Mouse (Mus musculus) left cerebral cortex, adult 2 months (tissue): ENCODE results near the gene Nkx2-3. TPM values are rescaled to one million over a fixed set of nuclear protein-coding genes. Genes with fewer than 3 reads are reported as not detected.

Source experiments
- DNase-seq, 2 experiments: peaks; one replicate each; pipeline ENCODE4 v3.0.0; 2021 to 2022; ENCODE audit warnings: low spot score in 2 of 2, mixed read lengths in 1 of 2; ENCODE audit errors: extremely low spot score in 1 of 2
- H3K27ac ChIP-seq: fragments of 200-600 bp; 2 replicates; pipeline ENCODE4 v1.8.1; 2022
- H3K4me3 ChIP-seq: fragments of 200-600 bp; 2 replicates; pipeline ENCODE4 v1.8.1; 2022
- CTCF ChIP-seq: fragments of 200-600 bp; IDR thresholded peaks from 2 replicates; pipeline ENCODE4 v1.8.1; 2022; ENCODE audit warnings: antibody characterized with exemption, mild to moderate bottlenecking, moderate library complexity
- intact Hi-C: fragments of 180-260 bp; cut with DNase I; formaldehyde crosslinking; loops from one replicate; pipeline ENCODE4 v1.15.1; 2025
- total RNA-seq, 2 experiments: library from RNA; stranded (reverse); gene quantifications; 2 replicates each; pipeline ENCODE4 v1.2.3; 2021

The Nkx2-3 gene
- total RNA-seq, 2 experiments from 2014 or later: not detected

- Histone ChIP-seq H3K4me3 (no peak overlapping the region), H3K27ac (no peak overlapping the region)
- TF ChIP-seq CTCF: no peak
- intact Hi-C loops: no loop called here
- no peak for DNase-seq
Measured at GRCm38 (mm10) chr19:43598741-43599660, 13.1 kb upstream of the Nkx2-3 start.

DNA sequence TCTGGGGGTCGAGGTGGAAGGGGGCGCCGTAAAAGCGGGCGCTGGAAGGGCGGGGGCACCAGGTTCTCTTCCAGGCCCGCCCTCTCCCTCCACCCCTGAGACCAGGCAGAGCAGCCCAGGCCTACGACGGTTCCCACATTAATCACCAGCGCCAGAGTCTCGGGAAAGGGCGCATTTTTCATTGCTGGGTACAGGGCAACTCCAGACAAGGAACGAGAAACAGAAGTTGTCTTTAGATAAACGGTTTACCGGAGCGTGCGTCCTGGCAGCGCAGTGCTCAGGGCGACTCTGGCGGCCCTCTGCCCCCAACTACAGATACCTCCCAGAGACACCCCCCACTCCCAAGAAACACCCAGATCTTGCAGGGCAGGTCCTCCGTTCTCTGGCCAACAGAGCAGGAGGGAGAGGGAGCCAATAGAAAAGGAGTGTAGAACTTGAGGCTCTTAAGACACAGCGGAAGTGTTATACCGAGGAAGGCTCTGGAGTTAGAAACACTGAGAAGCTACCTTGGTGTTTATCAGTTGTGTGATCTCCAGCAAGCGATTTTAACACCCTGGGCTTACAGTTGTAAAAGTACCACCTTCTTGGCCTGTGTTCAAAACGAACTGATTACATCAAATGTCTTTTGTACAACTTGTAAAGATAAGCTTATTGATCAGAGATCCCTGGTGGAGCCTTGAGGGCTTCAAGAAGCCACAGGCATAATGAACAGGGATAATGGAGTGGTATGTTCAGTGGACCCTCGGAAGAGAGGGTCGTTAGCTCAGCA, 12.2 kb upstream of the Nkx2-3 start:
- H3K4me3 ChIP-seq: no peak overlapping the region
- DNase-seq: no peak
- intact Hi-C loops: loop anchor here (5.0 kb wide), 1 partner anchor 1237 kb away; no protein-coding TSS in a partner anchor

GRCm38 (mm10) chr19:43600545-43601331, 11.4 kb upstream of the Nkx2-3 start:
- intact Hi-C loops: loop anchor here (5.0 kb wide), 1 partner anchor 1237 kb away; no protein-coding TSS in a partner anchor
- no peak overlapping the region for H3K4me3 ChIP-seq
- no peak for DNase-seq
- no peak overlapping the region for H3K27ac ChIP-seq
- no peak for TF ChIP-seq CTCF

More for the DNA sequence above, 12.2 kb upstream of the Nkx2-3 start:
- TF ChIP-seq CTCF: no peak
- no peak overlapping the region for H3K27ac ChIP-seq

DNA sequence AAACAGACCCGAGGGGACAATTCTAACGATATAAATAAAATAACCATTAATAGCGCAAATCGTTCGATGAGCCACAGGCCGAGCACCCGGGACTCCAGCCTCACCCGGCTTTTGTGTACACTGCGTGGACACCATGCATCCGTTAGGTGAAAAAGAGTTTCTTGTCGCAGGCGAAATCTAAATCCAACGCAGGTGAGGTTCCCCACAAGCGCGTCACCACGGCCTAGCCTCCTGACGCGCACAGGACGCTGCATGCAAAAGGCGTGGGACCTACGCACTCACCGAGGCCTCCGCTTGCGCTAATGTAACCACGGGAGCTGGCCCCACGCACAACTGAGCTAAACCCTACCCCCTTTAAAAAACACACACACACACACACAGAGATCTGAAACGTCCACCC, 10.7 kb upstream of the Nkx2-3 start:
- TF ChIP-seq CTCF: no peak
- intact Hi-C loops: loop anchor here (5.0 kb wide), 1 partner anchor 1236 kb away; no protein-coding TSS in a partner anchor
- no peak overlapping the region for H3K4me3 ChIP-seq

DNA sequence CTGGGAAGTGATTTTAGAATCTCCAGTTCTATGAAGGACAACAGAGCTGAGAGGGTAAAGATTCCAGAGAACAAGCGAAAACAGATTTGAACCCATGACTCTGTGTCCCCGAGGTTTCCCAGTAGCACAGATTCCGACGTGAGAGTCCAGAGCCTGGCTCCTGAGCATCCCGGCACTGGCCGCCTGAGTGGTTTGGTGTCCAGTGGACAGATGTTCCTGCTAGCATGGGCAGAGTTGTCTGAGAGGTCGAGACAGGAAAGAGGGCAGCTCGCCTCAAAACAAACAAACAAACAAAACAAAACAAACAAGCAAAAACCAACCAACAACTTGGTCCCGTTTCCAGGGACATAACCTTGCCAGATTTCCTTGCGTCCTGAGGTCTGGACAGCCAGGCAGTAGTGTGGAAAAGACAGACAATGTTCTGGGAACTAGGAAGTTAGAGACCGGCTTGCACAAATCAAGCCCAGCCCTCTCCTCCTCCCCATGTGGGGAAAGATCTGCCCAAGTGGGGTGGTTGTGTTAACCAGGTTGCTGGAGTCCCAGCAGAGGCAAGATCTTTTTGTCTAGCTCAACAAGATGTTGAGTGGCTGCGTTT, 10.0 kb upstream of the Nkx2-3 start:
- intact Hi-C loops: loop anchor here (5.0 kb wide), 1 partner anchor 1235 kb away; no protein-coding TSS in a partner anchor
- Histone ChIP-seq H3K27ac (no peak overlapping the region), H3K4me3 (no peak overlapping the region)
- DNase-seq: no peak
- no peak for TF ChIP-seq CTCF

More for the DNA sequence above, 10.7 kb upstream of the Nkx2-3 start:
- no peak for DNase-seq
- no peak overlapping the region for H3K27ac ChIP-seq

DNA sequence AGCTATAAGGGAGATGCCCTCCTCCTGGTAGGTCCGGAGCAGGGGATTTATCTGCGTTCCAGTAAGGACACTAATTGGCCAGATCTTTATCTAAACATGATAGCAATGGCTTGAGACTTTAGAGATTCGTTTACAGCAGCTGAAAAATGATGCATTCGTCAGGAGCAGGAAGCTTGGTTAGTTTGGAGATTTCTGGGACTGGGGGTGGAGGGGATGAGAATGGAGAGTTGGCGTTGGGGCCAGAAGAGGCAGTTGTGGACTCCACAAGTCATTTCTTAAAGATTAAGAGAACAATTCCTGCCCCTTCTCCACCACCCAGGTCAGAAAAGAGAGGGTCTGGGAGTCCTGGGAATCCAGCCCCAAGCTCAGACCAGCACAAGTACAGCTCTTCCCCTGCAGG, 8.6 kb upstream of the Nkx2-3 start:
- TF ChIP-seq CTCF: no peak
- intact Hi-C loops: loop anchor here (5.0 kb wide), 1 partner anchor 1234 kb away; no protein-coding TSS in a partner anchor
- no peak overlapping the region for H3K4me3 ChIP-seq
- H3K27ac ChIP-seq: no peak overlapping the region
- no peak for DNase-seq

DNA sequence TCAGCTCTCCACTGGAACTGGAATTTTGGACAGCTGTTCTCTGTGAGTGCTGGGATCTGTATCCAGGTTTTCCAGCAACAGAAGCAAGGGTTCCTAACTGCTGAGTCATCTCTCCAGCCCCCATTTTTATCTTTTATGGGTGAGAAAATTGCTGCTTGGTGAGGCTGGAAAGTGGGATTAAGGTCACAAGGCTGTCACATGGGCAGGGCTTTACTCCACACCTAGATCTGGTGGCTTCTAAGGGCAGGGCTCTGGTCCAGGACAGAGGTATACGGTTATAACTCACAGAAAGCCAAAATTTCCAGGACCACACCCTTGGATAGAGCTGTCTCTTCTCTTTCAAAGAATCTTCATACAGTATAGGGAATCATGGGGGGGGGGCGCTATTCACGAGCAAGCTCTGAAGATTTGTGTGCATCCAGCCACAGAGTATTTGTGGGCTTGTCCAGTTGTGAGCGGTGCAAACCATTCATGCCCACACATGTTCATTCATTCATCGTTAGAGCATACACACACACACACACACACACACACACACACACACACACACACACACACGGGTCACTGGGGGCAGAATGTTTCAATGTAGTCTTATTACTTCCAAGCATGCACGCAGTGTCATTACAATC, 7.5 kb upstream of the Nkx2-3 start:
- no peak for TF ChIP-seq CTCF
- intact Hi-C loops: loop anchor here (5.0 kb wide), 4 partner anchors 217 to 1633 kb away; partner anchors contain the start of genes Hpse2, Lbx1 and Tlx1
- Histone ChIP-seq H3K4me3 (no peak overlapping the region), H3K27ac (no peak overlapping the region)
- no peak for DNase-seq

DNA sequence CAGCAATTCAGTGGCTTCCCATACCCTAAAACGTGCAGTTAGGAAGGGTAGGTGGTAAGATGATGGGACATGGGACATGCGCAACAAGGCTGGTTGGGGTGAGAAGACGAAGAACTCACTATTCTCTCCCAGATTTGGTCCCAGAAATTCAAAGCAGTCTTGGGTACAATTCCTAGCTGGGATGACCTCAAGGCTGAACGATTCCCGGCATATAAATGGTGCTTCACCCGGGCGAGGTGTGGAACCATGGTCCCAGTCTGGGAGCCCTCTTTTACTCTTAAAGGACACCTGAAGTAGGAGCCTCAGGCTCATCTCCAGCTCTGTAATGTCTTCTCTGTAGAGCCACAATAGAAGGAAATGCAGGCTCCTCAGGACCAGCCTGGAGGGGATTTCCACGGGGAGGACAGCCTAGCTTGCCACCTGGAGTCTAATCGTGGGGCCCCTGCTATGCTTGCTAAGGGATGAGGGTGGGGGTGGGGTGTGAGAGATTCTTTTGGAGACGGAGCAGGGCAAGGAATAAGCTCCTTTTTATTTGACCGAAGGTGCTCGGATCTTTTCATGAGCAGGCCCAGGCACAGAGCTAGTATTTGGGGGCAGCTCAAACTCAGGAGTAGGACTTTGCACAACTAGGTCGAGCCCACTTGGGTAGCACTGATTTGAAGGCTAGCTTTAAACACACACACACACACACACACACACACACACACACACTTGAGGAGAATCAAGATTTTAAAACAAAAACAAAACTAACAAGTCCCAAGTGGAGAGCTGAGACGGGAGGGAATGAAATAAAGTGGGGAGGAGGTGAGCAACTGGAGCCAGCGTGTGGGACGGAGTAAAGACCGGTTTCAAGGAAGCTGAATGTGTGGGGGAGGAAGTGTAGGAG, 6.2 kb upstream of the Nkx2-3 start:
- DNase-seq: no peak
- Histone ChIP-seq H3K27ac (no peak overlapping the region), H3K4me3 (no peak overlapping the region)
- no peak for TF ChIP-seq CTCF
- intact Hi-C loops: loop anchor here (5.0 kb wide), 3 partner anchors 219 to 1631 kb away; partner anchors contain the start of genes Hpse2, Lbx1 and Tlx1
